Mouse (Mus musculus): ENCODE results near the gene Gpr83. TPM values are rescaled to one million over a fixed set of nuclear protein-coding genes. Genes with fewer than 3 reads are reported as not detected.

Gene Gpr83
- 1.3 and 3.0 TPM in 2 replicates for polyA plus RNA-seq (2015; fragmentation: Nextera tagmentation; extraction: Ambion mirVana)

DNA sequence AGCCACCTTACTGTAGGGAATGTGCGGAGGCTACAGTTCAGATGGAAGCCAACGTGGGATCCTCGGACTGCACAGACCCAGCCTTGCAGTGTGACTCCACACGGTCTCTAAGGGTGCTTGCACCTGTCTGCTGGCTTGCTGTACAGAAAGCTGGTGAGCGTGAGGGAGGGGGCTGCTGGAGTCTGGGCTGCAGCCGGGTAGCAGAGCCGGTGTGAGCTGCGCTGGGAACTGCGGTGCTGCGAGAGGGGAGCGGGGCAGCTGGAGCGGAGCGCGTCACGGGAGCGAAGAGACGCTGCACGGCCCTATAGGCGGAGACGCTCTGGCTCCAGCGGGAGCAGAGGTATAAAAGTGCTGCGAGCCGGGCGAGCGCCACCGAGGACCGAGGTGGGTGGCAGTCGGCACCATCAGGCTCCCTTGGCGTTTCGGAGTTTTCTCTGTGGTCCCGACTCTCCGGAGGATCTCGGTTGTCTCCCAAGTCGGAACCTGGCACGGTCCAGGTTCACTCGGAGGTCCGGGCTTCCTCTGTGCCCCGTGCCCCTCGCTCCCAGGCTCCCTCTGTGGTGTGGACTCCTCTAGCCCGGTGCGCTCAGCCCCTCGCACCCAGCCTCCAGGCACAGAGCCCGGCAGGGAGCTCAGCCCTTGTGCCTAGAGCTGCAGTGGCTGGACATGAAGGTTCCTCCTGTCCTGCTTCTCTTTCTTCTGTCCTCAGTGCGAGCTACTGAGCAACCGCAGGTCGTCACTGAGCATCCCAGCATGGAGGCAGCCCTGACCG lies at the start of gene Gpr83:
Gpr83 (plus strand) TSS at position 343 of the 772 bp plus-strand sequence.
- H3K9ac ChIP-seq (ENCODE audit: low read length): peak within 1 kb of the TSS; percentile 18
- H3K4me2 ChIP-seq (ENCODE audit: low read depth, low read length): peak within 1 kb of the TSS; percentile 72
- peaks cover 64% of the 10 kb centered on the region for H3K27me3 ChIP-seq (ENCODE audit: control insufficient read depth, insufficient read depth, low read length)
- 2% methylated on average over 47 of the region's 47 CpGs for WGBS
- ATAC-seq (replicated peaks; ENCODE audit: extremely low read depth, insufficient read depth, low FRiP score): peak; percentile 65
- H3K4me3 ChIP-seq (ENCODE audit: low read length): peak within 1 kb of the TSS; percentile 45
- H3K4me1 ChIP-seq (ENCODE audit: control insufficient read depth, insufficient read depth, low read length): peaks cover 3% of the 10 kb centered on the region; the same call in 1 of the 2 replicates
- H3K9me3 ChIP-seq (replicated peaks; ENCODE audit: control insufficient read depth, low read length): no peaks in the 10 kb centered on the region
- H3K36me3 ChIP-seq (ENCODE audit: control insufficient read depth, insufficient read depth): no peaks in the 10 kb centered on the region
- no peak within 1 kb of the TSS for H3K27ac ChIP-seq (ENCODE audit: low read length)

DNA sequence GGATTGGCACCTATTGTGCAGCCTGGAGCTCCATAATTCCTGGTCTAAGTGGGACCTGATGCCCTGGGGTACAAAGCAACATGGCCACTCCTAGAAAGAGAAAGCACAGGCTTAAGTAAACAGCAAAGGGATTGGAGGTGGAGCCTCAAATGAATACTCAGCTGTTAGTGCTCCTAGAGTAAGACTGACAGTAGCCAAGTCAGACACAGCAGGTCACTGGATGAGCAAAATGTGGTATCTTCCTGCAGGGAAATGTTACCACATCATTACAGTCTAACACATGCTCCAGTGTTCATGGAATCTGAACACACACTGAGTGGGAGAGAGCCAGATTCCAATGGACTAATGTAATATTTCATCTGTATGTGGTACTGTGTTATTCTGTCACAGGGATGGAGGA lies 38.6 kb upstream of the Gpr83 start:
- Histone ChIP-seq H3K36me3 (ENCODE audit: control insufficient read depth, insufficient read depth) (peaks cover 38% of the 10 kb centered on the region), H3K4me3 (ENCODE audit: low read length) (no peak overlapping the region), H3K27me3 (ENCODE audit: control insufficient read depth, insufficient read depth, low read length) (no peaks in the 10 kb centered on the region), H3K27ac (ENCODE audit: low read length) (no peak overlapping the region), H3K4me2 (ENCODE audit: low read depth, low read length) (no peak overlapping the region), H3K9ac (ENCODE audit: low read length) (no peak overlapping the region), H3K9me3 (replicated peaks; ENCODE audit: control insufficient read depth, low read length) (no peaks in the 10 kb centered on the region), H3K4me1 (ENCODE audit: control insufficient read depth, insufficient read depth, low read length) (no peaks in the 10 kb centered on the region)
- ATAC-seq (replicated peaks; ENCODE audit: extremely low read depth, insufficient read depth, low FRiP score): no peak

DNA sequence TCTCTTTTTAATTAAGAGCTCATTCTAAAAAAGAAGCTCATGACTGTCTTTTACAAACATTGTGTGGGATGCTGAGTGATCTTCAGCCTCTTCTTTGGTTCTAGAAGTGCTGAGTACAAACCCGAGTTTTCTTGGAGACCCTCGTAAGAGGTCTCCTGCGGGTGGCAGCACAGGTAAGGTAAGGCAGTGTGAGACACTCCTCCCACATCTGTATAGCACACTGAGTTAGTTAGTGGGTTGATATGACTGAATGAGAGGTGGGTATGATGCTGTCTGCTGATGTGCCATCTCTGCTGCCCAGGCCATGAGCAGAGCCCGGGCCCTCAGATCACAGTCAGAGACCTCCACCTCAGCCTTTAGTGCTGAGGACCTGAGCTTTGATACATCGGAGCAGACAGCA lies 35.2 kb upstream of the Gpr83 start:
- Histone ChIP-seq H3K4me1 (ENCODE audit: control insufficient read depth, insufficient read depth, low read length) (no peaks in the 10 kb centered on the region), H3K4me2 (ENCODE audit: low read depth, low read length) (no peak overlapping the region), H3K27ac (ENCODE audit: low read length) (no peak overlapping the region), H3K9me3 (replicated peaks; ENCODE audit: control insufficient read depth, low read length) (no peaks in the 10 kb centered on the region), H3K4me3 (ENCODE audit: low read length) (no peak overlapping the region), H3K36me3 (ENCODE audit: control insufficient read depth, insufficient read depth) (peaks cover 22% of the 10 kb centered on the region), H3K27me3 (ENCODE audit: control insufficient read depth, insufficient read depth, low read length) (no peaks in the 10 kb centered on the region), H3K9ac (ENCODE audit: low read length) (no peak overlapping the region)
- WGBS: 83% methylated on average over 5 of the region's 5 CpGs
- no peak; the same call in 1 of the 2 replicates for ATAC-seq (replicated peaks; ENCODE audit: extremely low read depth, insufficient read depth, low FRiP score)

DNA sequence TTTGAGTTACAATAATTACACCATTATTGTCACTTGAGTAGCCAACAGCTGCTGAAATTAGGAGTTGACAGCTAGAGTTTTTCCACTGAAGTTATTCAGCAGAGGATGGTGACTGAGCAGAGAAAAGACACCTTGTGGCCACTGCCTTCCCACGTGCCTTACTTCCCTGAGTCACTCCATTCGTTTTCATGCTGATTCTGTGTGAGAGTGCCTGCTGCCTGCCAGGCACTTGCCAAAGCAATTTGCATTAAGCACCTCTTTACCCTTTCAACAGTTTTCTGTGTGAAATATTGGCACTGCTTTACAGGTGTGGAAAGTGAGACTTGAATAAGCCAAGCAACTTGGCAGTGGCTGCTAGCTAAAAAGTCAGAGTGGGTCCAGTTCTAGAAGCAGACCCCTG lies 32.1 kb upstream of the Gpr83 start:
- 46% methylated on average over 2 of the region's 2 CpGs for WGBS
- no peak overlapping the region for H3K27ac ChIP-seq (ENCODE audit: low read length)
- H3K36me3 ChIP-seq (ENCODE audit: control insufficient read depth, insufficient read depth): peaks cover 20% of the 10 kb centered on the region
- H3K9me3 ChIP-seq (replicated peaks; ENCODE audit: control insufficient read depth, low read length): no peaks in the 10 kb centered on the region
- H3K27me3 ChIP-seq (ENCODE audit: control insufficient read depth, insufficient read depth, low read length): no peaks in the 10 kb centered on the region
- no peak overlapping the region for H3K4me2 ChIP-seq (ENCODE audit: low read depth, low read length)
- no peak overlapping the region for H3K9ac ChIP-seq (ENCODE audit: low read length)
- H3K4me3 ChIP-seq (ENCODE audit: low read length): no peak overlapping the region
- H3K4me1 ChIP-seq (ENCODE audit: control insufficient read depth, insufficient read depth, low read length): no peaks in the 10 kb centered on the region
- no peak for ATAC-seq (replicated peaks; ENCODE audit: extremely low read depth, insufficient read depth, low FRiP score)

DNA sequence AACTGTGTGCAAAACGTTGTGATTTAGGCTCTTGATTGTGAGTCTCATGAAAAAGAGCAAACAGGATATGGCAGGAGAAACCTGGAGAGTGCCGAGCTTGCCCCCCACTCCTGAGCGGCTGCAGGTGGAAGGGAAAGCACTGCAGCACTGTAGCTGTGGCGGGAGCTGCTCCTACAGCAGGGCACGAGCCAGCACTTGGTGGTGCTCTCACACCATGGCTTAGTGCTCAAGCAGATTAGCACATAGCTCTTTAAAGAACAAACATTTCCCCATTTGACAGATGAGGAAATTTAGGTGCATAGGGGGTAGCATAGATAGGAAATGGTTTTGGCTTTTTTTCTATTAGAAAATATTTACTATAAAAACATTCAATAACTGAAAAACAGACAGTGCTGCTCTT lies 28.0 kb upstream of the Gpr83 start:
- no peak overlapping the region for H3K9ac ChIP-seq (ENCODE audit: low read length)
- H3K36me3 ChIP-seq (ENCODE audit: control insufficient read depth, insufficient read depth): peaks cover 22% of the 10 kb centered on the region
- H3K4me2 ChIP-seq (ENCODE audit: low read depth, low read length): no peak overlapping the region
- H3K27me3 ChIP-seq (ENCODE audit: control insufficient read depth, insufficient read depth, low read length): no peaks in the 10 kb centered on the region
- no peak overlapping the region for H3K27ac ChIP-seq (ENCODE audit: low read length)
- no peak for ATAC-seq (replicated peaks; ENCODE audit: extremely low read depth, insufficient read depth, low FRiP score)
- H3K4me3 ChIP-seq (ENCODE audit: low read length): no peak overlapping the region
- 77% methylated on average over 5 of the region's 5 CpGs for WGBS
- no peaks in the 10 kb centered on the region for H3K4me1 ChIP-seq (ENCODE audit: control insufficient read depth, insufficient read depth, low read length)
- H3K9me3 ChIP-seq (replicated peaks; ENCODE audit: control insufficient read depth, low read length): no peaks in the 10 kb centered on the region

DNA sequence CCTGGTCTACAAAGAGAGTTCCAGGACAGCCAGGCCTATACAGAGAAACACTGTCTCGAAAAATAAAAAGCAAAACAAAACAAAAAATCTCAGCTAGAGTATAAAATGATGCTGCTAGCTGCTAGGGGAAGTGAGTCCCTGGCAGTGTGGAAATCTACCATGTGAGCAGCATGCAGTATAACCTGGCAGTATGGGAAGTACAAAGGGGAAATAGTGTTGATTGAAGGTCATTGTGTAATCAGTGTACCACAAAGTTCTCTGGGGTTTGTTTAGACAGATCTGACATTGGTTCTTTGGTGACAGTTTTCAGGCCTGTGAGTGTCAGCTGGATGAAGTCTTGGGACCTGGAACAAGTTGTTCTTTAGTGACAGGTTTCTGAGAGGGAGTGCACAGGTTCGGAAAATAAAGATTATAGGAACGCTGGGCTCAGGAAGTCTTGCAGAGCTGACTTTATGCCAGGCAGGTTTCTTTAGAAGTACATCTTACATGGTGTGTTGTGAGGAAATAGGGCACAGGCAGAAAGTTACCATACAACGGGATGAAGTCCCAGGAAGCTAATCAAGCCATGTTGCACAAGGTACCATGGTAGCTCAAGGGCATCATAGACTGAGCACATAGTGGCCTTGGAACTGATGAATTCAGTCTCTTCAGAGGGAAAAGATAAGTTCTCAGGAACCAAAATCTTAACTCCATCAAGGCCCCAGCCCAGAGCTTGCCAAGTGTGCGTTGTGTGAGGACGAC lies 24.5 kb upstream of the Gpr83 start:
- H3K9ac ChIP-seq (ENCODE audit: low read length): no peak overlapping the region
- no peak overlapping the region for H3K4me2 ChIP-seq (ENCODE audit: low read depth, low read length)
- H3K36me3 ChIP-seq (ENCODE audit: control insufficient read depth, insufficient read depth): peaks cover 18% of the 10 kb centered on the region
- H3K4me3 ChIP-seq (ENCODE audit: low read length): no peak overlapping the region
- H3K9me3 ChIP-seq (replicated peaks; ENCODE audit: control insufficient read depth, low read length): no peaks in the 10 kb centered on the region
- ATAC-seq (replicated peaks; ENCODE audit: extremely low read depth, insufficient read depth, low FRiP score): no peak
- no peak overlapping the region for H3K27ac ChIP-seq (ENCODE audit: low read length)
- peaks cover 6% of the 10 kb centered on the region for H3K4me1 ChIP-seq (ENCODE audit: control insufficient read depth, insufficient read depth, low read length)
- no peaks in the 10 kb centered on the region for H3K27me3 ChIP-seq (ENCODE audit: control insufficient read depth, insufficient read depth, low read length)
- WGBS: 78% methylated on average over 6 of the region's 6 CpGs

DNA sequence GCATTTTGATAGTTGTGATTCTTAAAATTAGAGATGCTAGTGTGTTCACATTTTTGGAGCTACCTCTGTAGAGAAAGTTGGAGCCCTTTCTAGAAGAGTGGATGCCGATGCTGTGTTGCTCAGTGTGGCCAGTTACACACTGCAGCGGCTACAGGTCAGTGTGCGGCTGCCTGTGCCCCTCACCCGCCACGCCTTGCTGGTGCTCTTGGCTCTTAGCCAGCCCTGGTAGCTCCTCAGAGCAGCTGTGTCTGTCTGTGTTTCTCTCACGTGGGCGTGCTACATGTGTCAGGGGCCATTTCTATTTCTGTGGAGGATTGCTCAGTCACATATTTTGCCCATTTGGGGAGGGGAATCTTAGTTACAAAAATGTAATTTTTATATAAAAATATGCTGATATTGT lies 20.5 kb upstream of the Gpr83 start:
- peaks cover 6% of the 10 kb centered on the region; the same call in 1 of the 2 replicates for H3K36me3 ChIP-seq (ENCODE audit: control insufficient read depth, insufficient read depth)
- no peak overlapping the region for H3K4me3 ChIP-seq (ENCODE audit: low read length)
- WGBS: 25% methylated on average over 7 of the region's 7 CpGs
- H3K27me3 ChIP-seq (ENCODE audit: control insufficient read depth, insufficient read depth, low read length): no peaks in the 10 kb centered on the region
- ATAC-seq (replicated peaks; ENCODE audit: extremely low read depth, insufficient read depth, low FRiP score): peak; percentile 77
- H3K9ac ChIP-seq (ENCODE audit: low read length): no peak overlapping the region
- no peak overlapping the region for H3K27ac ChIP-seq (ENCODE audit: low read length)
- peak overlapping the region; percentile 40 for H3K4me2 ChIP-seq (ENCODE audit: low read depth, low read length)
- peaks cover 8% of the 10 kb centered on the region for H3K4me1 ChIP-seq (ENCODE audit: control insufficient read depth, insufficient read depth, low read length)
- no peaks in the 10 kb centered on the region for H3K9me3 ChIP-seq (replicated peaks; ENCODE audit: control insufficient read depth, low read length)

DNA sequence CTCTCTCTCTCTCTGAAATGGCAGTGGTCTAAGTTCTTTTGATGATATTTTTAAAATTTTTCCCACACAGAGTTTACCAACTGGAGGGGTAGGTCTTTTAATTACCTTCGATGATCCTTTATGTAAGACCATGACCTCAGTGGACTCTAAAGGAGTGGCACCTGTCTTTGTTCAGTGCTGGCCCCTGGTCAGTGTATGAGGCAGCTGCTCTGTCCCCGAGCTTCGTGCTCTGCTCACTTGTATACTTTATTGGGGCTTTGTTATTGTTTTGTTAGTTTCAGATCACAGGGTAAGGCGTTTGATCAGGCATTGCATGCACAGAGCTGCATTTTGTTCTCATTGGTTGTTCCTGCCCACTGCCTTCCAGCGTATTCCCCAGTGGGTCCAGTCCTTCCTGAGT lies 20.0 kb upstream of the Gpr83 start:
- no peak for ATAC-seq (replicated peaks; ENCODE audit: extremely low read depth, insufficient read depth, low FRiP score)
- 82% methylated on average over 5 of the region's 5 CpGs for WGBS
- H3K27me3 ChIP-seq (ENCODE audit: control insufficient read depth, insufficient read depth, low read length): no peaks in the 10 kb centered on the region
- H3K4me1 ChIP-seq (ENCODE audit: control insufficient read depth, insufficient read depth, low read length): peaks cover 8% of the 10 kb centered on the region
- 0 out of 2 replicates have a peak, but pooled peaks cover 2% of the 10 kb centered on the region for H3K36me3 ChIP-seq (ENCODE audit: control insufficient read depth, insufficient read depth)
- H3K4me2 ChIP-seq (ENCODE audit: low read depth, low read length): no peak overlapping the region
- no peaks in the 10 kb centered on the region for H3K9me3 ChIP-seq (replicated peaks; ENCODE audit: control insufficient read depth, low read length)
- H3K9ac ChIP-seq (ENCODE audit: low read length): no peak overlapping the region
- H3K27ac ChIP-seq (ENCODE audit: low read length): no peak overlapping the region
- H3K4me3 ChIP-seq (ENCODE audit: low read length): no peak overlapping the region
